Mouse (Mus musculus) myocyte (in vitro differentiated cells): ENCODE data around the gene Rsg1. TPM values are rescaled to one million over a fixed set of nuclear protein-coding genes. Genes with fewer than 3 reads are reported as not detected.

Experiments
- H3K27me3 ChIP-seq: one replicate; pipeline ENCODE4 v1.6.1; 2011; ENCODE audit not compliant: control insufficient read depth, insufficient read depth, insufficient read length
- H3K36me3 ChIP-seq: one replicate; pipeline ENCODE4 v1.6.1; 2011; ENCODE audit not compliant: control insufficient read depth, insufficient read depth
- H3K4me2 ChIP-seq: one replicate; pipeline ENCODE4 v1.6.1; 2011; ENCODE audit warnings: low read depth, control low read depth
- H3K4me3 ChIP-seq: one replicate; pipeline ENCODE4 v1.5.1; 2011; ENCODE audit warnings: mild to moderate bottlenecking, control low read depth, moderate library complexity
- H3K79me2 ChIP-seq: one replicate; pipeline ENCODE4 v1.6.1; 2011; ENCODE audit not compliant: control insufficient read depth, insufficient read depth
- H3ac ChIP-seq: one replicate; pipeline ENCODE4 v1.6.1; 2011; ENCODE audit not compliant: control insufficient read depth, insufficient read length
- CEBPB ChIP-seq: IDR thresholded peaks from 2 replicates; pipeline ENCODE4 v1.6.1; 2011; ENCODE audit warnings: mild to moderate bottlenecking, moderate library complexity; ENCODE audit not compliant: poor library complexity, insufficient read depth, severe bottlenecking
- E2F4 ChIP-seq: IDR thresholded peaks from one replicate; pipeline ENCODE4 v1.6.1; 2011; ENCODE audit warnings: mild to moderate bottlenecking, control low read depth, moderate library complexity; ENCODE audit not compliant: insufficient read depth
- MAX ChIP-seq: IDR thresholded peaks from one replicate; pipeline ENCODE4 v1.6.1; 2011; ENCODE audit warnings: low read depth, mild to moderate bottlenecking, control low read depth
- MYOD1 ChIP-seq, 3 experiments: IDR thresholded peaks; one replicate each; pipeline ENCODE4 v1.6.1; 2011; ENCODE audit warnings: control low read depth in 2 of 3, low read depth in 2 of 3, mild to moderate bottlenecking in 2 of 3, moderate library complexity in 1 of 3; ENCODE audit not compliant: insufficient read length in 2 of 3, control insufficient read depth in 1 of 3
- MYOG ChIP-seq, 3 experiments: IDR thresholded peaks; one replicate each; pipeline ENCODE4 v1.6.1; 2011; ENCODE audit warnings: control low read depth in 2 of 3, low read depth in 2 of 3, mild to moderate bottlenecking in 2 of 3; ENCODE audit not compliant: insufficient read length in 2 of 3, control insufficient read depth in 1 of 3, insufficient read depth in 1 of 3
- POLR2A ChIP-seq: IDR thresholded peaks from one replicate; pipeline ENCODE4 v1.6.1; 2011; ENCODE audit warnings: low read depth, mild to moderate bottlenecking, control low read depth, moderate library complexity; ENCODE audit not compliant: insufficient read length
- POLR2AphosphoS2 ChIP-seq: IDR thresholded peaks from one replicate; pipeline ENCODE4 v1.6.1; 2011; ENCODE audit warnings: low read depth, control low read depth; ENCODE audit not compliant: insufficient read length
- REST ChIP-seq: IDR thresholded peaks from one replicate; pipeline ENCODE4 v1.6.1; 2011; ENCODE audit warnings: mild to moderate bottlenecking, control low read depth, moderate library complexity; ENCODE audit not compliant: insufficient read depth, insufficient read length
- SRF ChIP-seq: IDR thresholded peaks from one replicate; pipeline ENCODE4 v1.6.1; 2011; ENCODE audit warnings: low read depth; ENCODE audit not compliant: control insufficient read depth, insufficient read length
- TCF12 ChIP-seq: IDR thresholded peaks from one replicate; pipeline ENCODE4 v1.6.1; 2011; ENCODE audit warnings: mild to moderate bottlenecking, control low read depth; ENCODE audit not compliant: poor library complexity, insufficient read depth, severe bottlenecking
- TCF3 ChIP-seq: IDR thresholded peaks from one replicate; pipeline ENCODE4 v1.6.1; 2011; ENCODE audit warnings: low read depth, control low read depth; ENCODE audit not compliant: insufficient read length
- USF1 ChIP-seq: IDR thresholded peaks from one replicate; pipeline ENCODE4 v1.6.1; 2011; ENCODE audit warnings: low read depth, mild to moderate bottlenecking, control low read depth, moderate library complexity
- polyA plus RNA-seq: library from polyadenylated mRNA; unstranded; fragments of >200 nt; fragmentation: generic; extraction: Trizol; gene quantifications from one replicate; pipeline ENCODE4 v1.2.1, GENCODE M21; 2012; ENCODE audit warnings: missing spikeins

Gene Rsg1
- polyA plus RNA-seq, 1 experiment = 0.78 TPM

GRCm38 (mm10) chr4:141200906-141201305 lies 12.8 kb upstream of the Rsg1 start:
- H3ac ChIP-seq = no peak overlapping the region
- TF ChIP-seq E2F4 (no peak), SRF (no peak), TCF12 (no peak), MYOG (IDR thresholded peaks at IDR 0.05; ENCODE audit: control insufficient read depth in 1 of 3, insufficient read depth in 1 of 3, insufficient read length in 2 of 3, low read depth in 2 of 3) (no peak), MAX (no peak), POLR2AphosphoS2 (no peak), CEBPB (no peak), REST (no peak), MYOD1 (IDR thresholded peaks at IDR 0.05; ENCODE audit: control insufficient read depth in 1 of 3, insufficient read length in 2 of 3, low read depth in 2 of 3) (no peak), TCF3 (no peak), POLR2A (no peak), USF1 (no peak)
- H3K36me3 ChIP-seq = peaks cover 22% of the 10 kb centered on the region
- no peaks in the 10 kb centered on the region for H3K27me3 ChIP-seq
- H3K4me3 ChIP-seq = no peak overlapping the region
- no peaks in the 10 kb centered on the region for H3K79me2 ChIP-seq
- H3K4me2 ChIP-seq = no peak overlapping the region

GRCm38 (mm10) chr4:141202192-141202591 lies 11.6 kb upstream of the Rsg1 start:
- Histone ChIP-seq H3K4me3 (no peak overlapping the region), H3ac (no peak overlapping the region), H3K79me2 (no peaks in the 10 kb centered on the region), H3K36me3 (peaks cover 16% of the 10 kb centered on the region), H3K27me3 (no peaks in the 10 kb centered on the region), H3K4me2 (no peak overlapping the region)
- TF ChIP-seq MAX = no peak
- no peak for TF ChIP-seq MYOD1 (IDR thresholded peaks at IDR 0.05; ENCODE audit: control insufficient read depth in 1 of 3, insufficient read length in 2 of 3, low read depth in 2 of 3)
- no peak for TF ChIP-seq USF1
- no peak for TF ChIP-seq TCF3

- H3K4me2 ChIP-seq = no peak overlapping the region
- peaks cover 7% of the 10 kb centered on the region for H3K36me3 ChIP-seq
- H3ac ChIP-seq = no peak overlapping the region
- no peaks in the 10 kb centered on the region for H3K27me3 ChIP-seq
- no peak for TF ChIP-seq MYOG (IDR thresholded peaks at IDR 0.05; ENCODE audit: control insufficient read depth in 1 of 3, insufficient read depth in 1 of 3, insufficient read length in 2 of 3, low read depth in 2 of 3)
- peak in 1 of 3 experiments; percentile 26 for TF ChIP-seq MYOD1 (IDR thresholded peaks at IDR 0.05; ENCODE audit: control insufficient read depth in 1 of 3, insufficient read length in 2 of 3, low read depth in 2 of 3)
- H3K4me3 ChIP-seq = no peak overlapping the region
- H3K79me2 ChIP-seq = no peaks in the 10 kb centered on the region
Observed at GRCm38 (mm10) chr4:141204580-141205061, 9.1 kb upstream of the Rsg1 start.

DNA sequence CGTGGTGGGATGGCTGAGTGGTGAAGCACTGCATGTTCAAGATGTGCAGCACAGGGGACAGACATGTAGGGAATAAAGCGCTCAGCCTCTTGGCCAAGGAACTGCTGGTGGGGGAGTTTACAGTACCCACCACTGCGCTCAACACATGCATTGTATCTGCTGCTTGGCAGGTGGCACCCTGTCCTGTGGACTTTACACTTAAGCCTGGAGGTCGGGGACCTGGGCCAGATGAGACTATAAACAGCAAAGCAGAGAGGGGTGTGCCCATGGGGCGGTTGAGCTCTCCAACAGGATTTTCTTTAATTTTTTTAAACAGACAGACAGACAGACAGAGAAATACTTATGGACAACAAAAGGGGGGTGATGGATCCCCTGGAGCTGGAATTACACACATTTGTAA lies 6.7 kb upstream of the Rsg1 start:
- no peak overlapping the region for H3K4me2 ChIP-seq
- no peak overlapping the region for H3ac ChIP-seq
- H3K4me3 ChIP-seq = no peak overlapping the region
- H3K79me2 ChIP-seq = no peaks in the 10 kb centered on the region
- TF ChIP-seq POLR2A (no peak), MYOD1 (IDR thresholded peaks at IDR 0.05; ENCODE audit: control insufficient read depth in 1 of 3, insufficient read length in 2 of 3, low read depth in 2 of 3) (no peak), CEBPB (no peak), E2F4 (no peak), SRF (no peak), TCF12 (no peak), USF1 (no peak), MAX (no peak), REST (no peak), TCF3 (no peak), POLR2AphosphoS2 (no peak)
- H3K36me3 ChIP-seq = no peaks in the 10 kb centered on the region
- H3K27me3 ChIP-seq = no peaks in the 10 kb centered on the region

GRCm38 (mm10) chr4:141210524-141211219 lies 3.1 kb upstream of the Rsg1 start:
- Histone ChIP-seq H3ac (no peak overlapping the region), H3K4me3 (no peak overlapping the region), H3K27me3 (no peaks in the 10 kb centered on the region), H3K36me3 (no peaks in the 10 kb centered on the region), H3K4me2 (no peak overlapping the region), H3K79me2 (no peaks in the 10 kb centered on the region)
- no peak for TF ChIP-seq POLR2A
- TF ChIP-seq MYOD1 (IDR thresholded peaks at IDR 0.05; ENCODE audit: control insufficient read depth in 1 of 3, insufficient read length in 2 of 3, low read depth in 2 of 3) = no peak
- no peak for TF ChIP-seq TCF12
- TF ChIP-seq TCF3 = no peak
- TF ChIP-seq MAX = no peak
- TF ChIP-seq E2F4 = no peak
- no peak for TF ChIP-seq USF1
- no peak for TF ChIP-seq MYOG (IDR thresholded peaks at IDR 0.05; ENCODE audit: control insufficient read depth in 1 of 3, insufficient read depth in 1 of 3, insufficient read length in 2 of 3, low read depth in 2 of 3)
- TF ChIP-seq REST = no peak
- no peak for TF ChIP-seq POLR2AphosphoS2
